Mouse (Mus musculus): Measurements from ENCODE around the gene Olfr784. TPM values are rescaled to one million over a fixed set of nuclear protein-coding genes. Genes with fewer than 3 reads are reported as not detected.

The Olfr784 gene
- not detected for polyA plus RNA-seq (2014; fragmentation: Illumina TruSeq; extraction: RNeasy Lipid Tissue Mini Kit (QIAGEN cat#74804); ENCODE audit: low read depth, low replicate concordance)

DNA sequence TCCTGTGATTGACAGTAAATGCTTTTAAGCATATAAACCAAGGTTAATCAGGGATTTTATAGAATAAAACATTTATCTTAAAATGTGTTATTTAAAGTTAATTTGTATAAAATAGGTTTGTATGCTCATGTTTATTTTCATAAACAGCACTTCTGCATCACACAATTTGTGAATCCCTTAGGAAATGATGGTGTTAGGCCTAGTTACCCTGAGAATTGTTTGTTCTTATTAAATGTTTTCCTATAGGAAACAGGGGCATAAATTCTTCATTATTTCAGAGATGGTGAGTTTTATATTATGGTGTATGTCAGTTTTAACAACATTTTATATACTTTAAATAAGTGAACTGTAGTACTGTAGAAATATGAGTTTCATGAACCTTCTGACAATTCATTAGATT is at the start of gene Olfr784:
Gene Olfr784, plus strand, starts transcription at position 301 of the 400 bp plus-strand sequence.

DNA sequence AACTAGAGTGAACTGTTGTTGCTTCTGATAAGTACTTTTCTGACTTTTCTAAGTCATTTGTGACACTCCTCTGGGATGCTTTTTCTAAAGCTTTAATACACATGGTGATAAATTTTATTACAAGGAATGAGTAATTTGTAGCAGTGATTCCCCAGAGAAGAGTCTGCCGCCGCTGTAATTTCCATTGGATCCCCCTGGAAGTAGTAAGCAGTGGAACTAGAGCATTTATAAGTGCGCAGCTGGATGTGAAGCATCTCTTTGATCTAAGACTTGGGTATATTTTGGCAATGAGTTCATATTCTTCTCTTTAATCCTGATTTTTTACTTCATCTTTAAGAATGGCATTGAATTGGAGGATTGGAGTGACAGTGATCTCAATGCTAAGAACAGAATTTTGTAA is 35.3 kb upstream of the Olfr784 start, which contains the start of gene Olfr782:
Gene Olfr782, plus strand, starts transcription at position 301 of the 400 bp plus-strand sequence.

DNA sequence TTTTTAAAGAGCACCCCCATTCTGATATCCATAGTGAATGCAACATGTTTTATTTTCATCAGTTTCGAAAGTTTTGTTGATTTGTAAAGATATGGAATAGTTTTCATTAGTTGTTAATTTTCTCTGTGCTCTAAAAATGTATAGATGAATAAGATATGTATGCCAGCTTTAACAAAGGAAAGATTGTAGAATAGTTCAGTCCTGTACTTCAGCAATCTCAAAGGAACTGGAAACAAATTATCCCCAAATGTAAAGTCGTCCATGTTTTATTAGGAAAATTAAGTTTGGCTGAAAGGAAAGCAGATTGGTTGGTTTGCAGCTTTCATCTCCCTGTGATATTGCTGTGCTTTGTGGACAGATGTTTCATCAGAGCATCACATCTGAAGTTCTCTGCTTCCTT is 21.2 kb downstream of the Olfr784 start, which contains the start of gene Olfr785:
Gene Olfr785, plus strand, starts transcription at position 301 of the 400 bp plus-strand sequence.

DNA sequence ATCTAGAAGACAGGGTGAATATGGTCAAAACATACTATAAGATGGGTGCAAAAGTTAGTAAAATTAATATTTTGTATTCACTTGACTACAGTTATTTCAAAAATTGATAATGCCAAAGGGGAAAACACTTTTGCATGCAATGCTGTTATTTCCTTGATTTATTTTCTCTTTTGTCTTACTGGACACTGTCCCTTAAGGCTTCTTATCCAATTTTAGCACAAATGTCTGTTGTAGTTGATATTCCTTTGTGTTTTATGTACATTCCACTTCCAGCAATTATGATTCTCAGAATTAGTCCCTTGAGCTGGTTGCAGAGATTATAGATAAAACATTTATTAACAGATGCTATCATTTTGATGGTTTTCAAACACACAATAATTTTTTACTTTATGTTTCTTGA is 43.1 kb downstream of the Olfr784 start, which contains the start of gene Olfr786:
Gene Olfr786, plus strand, starts transcription at position 301 of the 400 bp plus-strand sequence.

Other genes with a start within 250 kb of the Olfr784 start
- not detected for gene Olfr770, start 245.1 kb upstream of the Olfr784 start, polyA plus RNA-seq (2014; fragmentation: Illumina TruSeq; extraction: RNeasy Lipid Tissue Mini Kit (QIAGEN cat#74804); ENCODE audit: low read depth, low replicate concordance)
- gene Olfr771, start 219.3 kb upstream of the Olfr784 start, polyA plus RNA-seq (2014; fragmentation: Illumina TruSeq; extraction: RNeasy Lipid Tissue Mini Kit (QIAGEN cat#74804); ENCODE audit: low read depth, low replicate concordance) = not detected
- gene Olfr772, start 206.2 kb upstream of the Olfr784 start, polyA plus RNA-seq (2014; fragmentation: Illumina TruSeq; extraction: RNeasy Lipid Tissue Mini Kit (QIAGEN cat#74804); ENCODE audit: low read depth, low replicate concordance) = not detected
- gene Olfr773, start 196.7 kb upstream of the Olfr784 start, polyA plus RNA-seq (2014; fragmentation: Illumina TruSeq; extraction: RNeasy Lipid Tissue Mini Kit (QIAGEN cat#74804); ENCODE audit: low read depth, low replicate concordance) = not detected
- not detected for gene Olfr774, start 147.9 kb upstream of the Olfr784 start, polyA plus RNA-seq (2014; fragmentation: Illumina TruSeq; extraction: RNeasy Lipid Tissue Mini Kit (QIAGEN cat#74804); ENCODE audit: low read depth, low replicate concordance)
- gene Olfr775, start 135.7 kb upstream of the Olfr784 start, polyA plus RNA-seq (2014; fragmentation: Illumina TruSeq; extraction: RNeasy Lipid Tissue Mini Kit (QIAGEN cat#74804); ENCODE audit: low read depth, low replicate concordance) = not detected
- not detected for gene Olfr776, start 125.0 kb upstream of the Olfr784 start, polyA plus RNA-seq (2014; fragmentation: Illumina TruSeq; extraction: RNeasy Lipid Tissue Mini Kit (QIAGEN cat#74804); ENCODE audit: low read depth, low replicate concordance)
- gene Olfr777, start 112.6 kb upstream of the Olfr784 start, polyA plus RNA-seq (2014; fragmentation: Illumina TruSeq; extraction: RNeasy Lipid Tissue Mini Kit (QIAGEN cat#74804); ENCODE audit: low read depth, low replicate concordance) = not detected
- gene Olfr780, start 66.0 kb upstream of the Olfr784 start, polyA plus RNA-seq (2014; fragmentation: Illumina TruSeq; extraction: RNeasy Lipid Tissue Mini Kit (QIAGEN cat#74804); ENCODE audit: low read depth, low replicate concordance) = not detected
- not detected for gene Olfr781, start 55.2 kb upstream of the Olfr784 start, polyA plus RNA-seq (2014; fragmentation: Illumina TruSeq; extraction: RNeasy Lipid Tissue Mini Kit (QIAGEN cat#74804); ENCODE audit: low read depth, low replicate concordance)
- gene Olfr782, start 35.2 kb upstream of the Olfr784 start, polyA plus RNA-seq (2014; fragmentation: Illumina TruSeq; extraction: RNeasy Lipid Tissue Mini Kit (QIAGEN cat#74804); ENCODE audit: low read depth, low replicate concordance) = not detected
- not detected for gene Olfr785, start 21.3 kb downstream of the Olfr784 start, polyA plus RNA-seq (2014; fragmentation: Illumina TruSeq; extraction: RNeasy Lipid Tissue Mini Kit (QIAGEN cat#74804); ENCODE audit: low read depth, low replicate concordance)
- not detected for gene Olfr786, start 43.2 kb downstream of the Olfr784 start, polyA plus RNA-seq (2014; fragmentation: Illumina TruSeq; extraction: RNeasy Lipid Tissue Mini Kit (QIAGEN cat#74804); ENCODE audit: low read depth, low replicate concordance)
- not detected for gene Olfr787, start 77.8 kb downstream of the Olfr784 start, polyA plus RNA-seq (2014; fragmentation: Illumina TruSeq; extraction: RNeasy Lipid Tissue Mini Kit (QIAGEN cat#74804); ENCODE audit: low read depth, low replicate concordance)
- not detected for gene Olfr788, start 86.9 kb downstream of the Olfr784 start, polyA plus RNA-seq (2014; fragmentation: Illumina TruSeq; extraction: RNeasy Lipid Tissue Mini Kit (QIAGEN cat#74804); ENCODE audit: low read depth, low replicate concordance)
- not detected for gene Olfr789, start 100.7 kb downstream of the Olfr784 start, polyA plus RNA-seq (2014; fragmentation: Illumina TruSeq; extraction: RNeasy Lipid Tissue Mini Kit (QIAGEN cat#74804); ENCODE audit: low read depth, low replicate concordance)
- not detected for gene Olfr790, start 114.4 kb downstream of the Olfr784 start, polyA plus RNA-seq (2014; fragmentation: Illumina TruSeq; extraction: RNeasy Lipid Tissue Mini Kit (QIAGEN cat#74804); ENCODE audit: low read depth, low replicate concordance)
- gene Olfr791, start 137.7 kb downstream of the Olfr784 start, polyA plus RNA-seq (2014; fragmentation: Illumina TruSeq; extraction: RNeasy Lipid Tissue Mini Kit (QIAGEN cat#74804); ENCODE audit: low read depth, low replicate concordance) = not detected
- not detected for gene Olfr792, start 155.1 kb downstream of the Olfr784 start, polyA plus RNA-seq (2014; fragmentation: Illumina TruSeq; extraction: RNeasy Lipid Tissue Mini Kit (QIAGEN cat#74804); ENCODE audit: low read depth, low replicate concordance)
- gene Olfr794, start 183.6 kb downstream of the Olfr784 start, polyA plus RNA-seq (2014; fragmentation: Illumina TruSeq; extraction: RNeasy Lipid Tissue Mini Kit (QIAGEN cat#74804); ENCODE audit: low read depth, low replicate concordance) = not detected
- not detected for gene Olfr796, start 228.5 kb downstream of the Olfr784 start, polyA plus RNA-seq (2014; fragmentation: Illumina TruSeq; extraction: RNeasy Lipid Tissue Mini Kit (QIAGEN cat#74804); ENCODE audit: low read depth, low replicate concordance)
- not detected for gene Olfr798, start 243.9 kb downstream of the Olfr784 start, polyA plus RNA-seq (2014; fragmentation: Illumina TruSeq; extraction: RNeasy Lipid Tissue Mini Kit (QIAGEN cat#74804); ENCODE audit: low read depth, low replicate concordance)

All from adrenal gland, adult 10 weeks (tissue).